Mouse (Mus musculus) left cerebral cortex, postnatal 14 days (tissue): ENCODE results near the gene Slc4a1. TPM values are rescaled to one million over a fixed set of nuclear protein-coding genes. Genes with fewer than 3 reads are reported as not detected.

ENCODE experiments used
- DNase-seq, 2 experiments: peaks; one replicate each; pipeline ENCODE4 v3.0.0; 2021 to 2022; ENCODE audit warnings: low spot score in 2 of 2, mixed read lengths in 1 of 2
- intact Hi-C: fragments of 180-260 bp; cut with DNase I; formaldehyde crosslinking; loops from one replicate; pipeline ENCODE4 v1.15.1; 2025
- total RNA-seq, 2 experiments: library from RNA; stranded (reverse); gene quantifications; 2 replicates each; pipeline ENCODE4 v1.2.3; 2021

The Slc4a1 gene
- total RNA-seq, 2 experiments from 2014 or later = 1.2 to 1.3 TPM

GRCm38 (mm10) chr11:102361776-102362495, 4.1 kb downstream of the Slc4a1 start:
- intact Hi-C loops = no loop called here
- DNase-seq = no peak

- no peak for DNase-seq
- intact Hi-C loops = no loop called here
Observed at GRCm38 (mm10) chr11:102358365-102358764, 7.6 kb downstream of the Slc4a1 start.

GRCm38 (mm10) chr11:102356636-102357350, 9.2 kb downstream of the Slc4a1 start:
- no peak for DNase-seq
- intact Hi-C loops = no loop called here

GRCm38 (mm10) chr11:102356190-102356589, 9.8 kb downstream of the Slc4a1 start:
- no peak for DNase-seq
- intact Hi-C loops = no loop called here

GRCm38 (mm10) chr11:102355501-102355900, 10.5 kb downstream of the Slc4a1 start:
- DNase-seq = no peak
- intact Hi-C loops = no loop called here

- intact Hi-C loops = no loop called here
- DNase-seq = no peak
Observed at GRCm38 (mm10) chr11:102353021-102353431, 13.0 kb downstream of the Slc4a1 start.

- no peak for DNase-seq
- intact Hi-C loops = no loop called here
Observed at GRCm38 (mm10) chr11:102352378-102352777, 13.6 kb downstream of the Slc4a1 start.

- intact Hi-C loops = no loop called here
- no peak for DNase-seq
Observed at GRCm38 (mm10) chr11:102350981-102351523, 15.0 kb downstream of the Slc4a1 start.

- no peak for DNase-seq
- intact Hi-C loops = no loop called here
Observed at GRCm38 (mm10) chr11:102350416-102350815, 15.6 kb downstream of the Slc4a1 start.

GRCm38 (mm10) chr11:102349189-102349954, 16.6 kb downstream of the Slc4a1 start:
- DNase-seq = no peak
- intact Hi-C loops = no loop called here

- intact Hi-C loops = no loop called here
Observed at GRCm38 (mm10) chr11:102348771-102349170, 17.2 kb downstream of the Slc4a1 start.

GRCm38 (mm10) chr11:102348101-102348585, 17.9 kb downstream of the Slc4a1 start:
- no peak for DNase-seq
- intact Hi-C loops = no loop called here

More at GRCm38 (mm10) chr11:102348771-102349170, 17.2 kb downstream of the Slc4a1 start:
- DNase-seq = no peak

GRCm38 (mm10) chr11:102347683-102348082, 18.3 kb downstream of the Slc4a1 start:
- intact Hi-C loops = no loop called here
- no peak for DNase-seq

GRCm38 (mm10) chr11:102346926-102347325, 19.1 kb downstream of the Slc4a1 start:
- no peak for DNase-seq
- intact Hi-C loops = no loop called here

GRCm38 (mm10) chr11:102344458-102344857, 21.5 kb downstream of the Slc4a1 start:
- intact Hi-C loops = loop anchor here (5.0 kb wide), 1 partner anchor 33 kb away; no protein-coding TSS in a partner anchor
- DNase-seq = no peak

GRCm38 (mm10) chr11:102342742-102343141, 23.3 kb downstream of the Slc4a1 start:
- intact Hi-C loops = loop anchor here (5.0 kb wide), 1 partner anchor 35 kb away; no protein-coding TSS in a partner anchor
- DNase-seq = no peak

- intact Hi-C loops = loop anchor here (5.0 kb wide), 1 partner anchor 36 kb away; no protein-coding TSS in a partner anchor
- DNase-seq = no peak
Observed at GRCm38 (mm10) chr11:102341101-102341500, 24.9 kb downstream of the Slc4a1 start.

- no peak for DNase-seq
- intact Hi-C loops = loop anchor here (5.0 kb wide), 1 partner anchor 38 kb away; no protein-coding TSS in a partner anchor
Observed at GRCm38 (mm10) chr11:102339624-102340023, 26.4 kb downstream of the Slc4a1 start.

- intact Hi-C loops = no loop called here
- no peak for DNase-seq
Observed at GRCm38 (mm10) chr11:102339195-102339594, 26.8 kb downstream of the Slc4a1 start.
